Mouse (Mus musculus) neural tube, embryonic 15.5 days (tissue): ENCODE measurements at regions not wholly inside any gene's neighbourhood (a gene's known extent, or its start where the extent isn't known, plus 50 kb on each side); places are given as distances from the start of the nearest gene placed in this dataset.

Experiments
- ATAC-seq: fragments of 200-750 bp; cut with Nextera tagmentation; 2 replicates; pipeline ENCODE4 v1.8.0; 2017; ENCODE audit warnings: mild to moderate bottlenecking, moderate TSS enrichment, moderate library complexity; ENCODE audit not compliant: low FRiP score
- H3K27ac ChIP-seq: fragments of 300-500 bp; sonication (generic); replicated peaks from 2 replicates; pipeline ENCODE4 v1.5.1; 2015; ENCODE audit warnings: mild to moderate bottlenecking, inconsistent platforms
- H3K27me3 ChIP-seq: fragments of 300-500 bp; sonication (generic); replicated peaks from 2 replicates; pipeline ENCODE4 v1.6.1; 2015; ENCODE audit warnings: inconsistent platforms
- H3K36me3 ChIP-seq: fragments of 300-500 bp; sonication (generic); 2 replicates; pipeline ENCODE4 v1.6.1; 2015; ENCODE audit warnings: inconsistent platforms
- H3K4me1 ChIP-seq: fragments of 300-500 bp; sonication (generic); 2 replicates; pipeline ENCODE4 v1.6.1; 2015; ENCODE audit warnings: inconsistent platforms
- H3K4me2 ChIP-seq: fragments of 300-500 bp; sonication (generic); 2 replicates; pipeline ENCODE4 v1.6.1; 2015; ENCODE audit warnings: inconsistent platforms, mild to moderate bottlenecking, moderate library complexity
- H3K4me3 ChIP-seq: fragments of 300-500 bp; sonication (generic); replicated peaks from 2 replicates; pipeline ENCODE4 v1.5.1; 2015; ENCODE audit warnings: mild to moderate bottlenecking, inconsistent platforms
- H3K9ac ChIP-seq: fragments of 300-500 bp; sonication (generic); replicated peaks from 2 replicates; pipeline ENCODE4 v1.6.1; 2015; ENCODE audit warnings: mild to moderate bottlenecking, inconsistent platforms
- H3K9me3 ChIP-seq: fragments of 300-500 bp; sonication (generic); replicated peaks from 2 replicates; pipeline ENCODE4 v1.6.1; 2016; ENCODE audit warnings: inconsistent platforms
- WGBS: fragments of 180-500 bp; shearing (Covaris S2); methylation state at CpG from one replicate; pipeline ENCODE4 v1.1.7; 2015; ENCODE audit warnings: mixed read lengths; 5-methylcytosine and 5-hydroxymethylcytosine counted together

GRCm38 (mm10) chr5:120030904-120031303 is 85.4 kb upstream of the Rbm19 start:
- Histone ChIP-seq H3K4me3 (no peak overlapping the region), H3K4me1 (no peaks in the 10 kb centered on the region), H3K4me2 (no peak overlapping the region), H3K9ac (no peak overlapping the region), H3K36me3 (no peaks in the 10 kb centered on the region), H3K27ac (no peak overlapping the region), H3K27me3 (no peaks in the 10 kb centered on the region), H3K9me3 (no peaks in the 10 kb centered on the region)
- no peak for ATAC-seq
- WGBS: 89% methylated on average over 15 of the region's 15 CpGs

- Histone ChIP-seq H3K36me3 (no peaks in the 10 kb centered on the region), H3K4me3 (no peak overlapping the region), H3K9me3 (no peaks in the 10 kb centered on the region), H3K9ac (no peak overlapping the region), H3K4me1 (no peaks in the 10 kb centered on the region), H3K27me3 (no peaks in the 10 kb centered on the region), H3K4me2 (no peak overlapping the region), H3K27ac (no peak overlapping the region)
- no peak for ATAC-seq
- 71% methylated on average over 4 of the region's 4 CpGs for WGBS
Measured at GRCm38 (mm10) chr5:120031614-120032013, 84.7 kb upstream of the Rbm19 start.

GRCm38 (mm10) chr5:120034499-120035077 is 81.7 kb upstream of the Rbm19 start:
- WGBS: 20% methylated on average over 13 of the region's 13 CpGs
- H3K9ac ChIP-seq: no peak overlapping the region

GRCm38 (mm10) chr5:120035251-120035650 is 81.0 kb upstream of the Rbm19 start:
- no peaks in the 10 kb centered on the region for H3K9me3 ChIP-seq
- no peak overlapping the region for H3K4me3 ChIP-seq
- 83% methylated on average over 3 of the region's 3 CpGs for WGBS
- no peak overlapping the region for H3K4me2 ChIP-seq
- H3K9ac ChIP-seq: no peak overlapping the region
- no peak overlapping the region for H3K27ac ChIP-seq
- H3K27me3 ChIP-seq: no peaks in the 10 kb centered on the region; the same call in 1 of the 2 replicates
- no peaks in the 10 kb centered on the region for H3K4me1 ChIP-seq
- H3K36me3 ChIP-seq: no peaks in the 10 kb centered on the region
- ATAC-seq: no peak

More at GRCm38 (mm10) chr5:120034499-120035077, 81.7 kb upstream of the Rbm19 start:
- Histone ChIP-seq H3K4me3 (no peak overlapping the region), H3K4me1 (no peaks in the 10 kb centered on the region), H3K4me2 (no peak overlapping the region), H3K9me3 (no peaks in the 10 kb centered on the region), H3K27ac (no peak overlapping the region), H3K27me3 (no peaks in the 10 kb centered on the region; the same call in 1 of the 2 replicates), H3K36me3 (no peaks in the 10 kb centered on the region)
- no peak for ATAC-seq

GRCm38 (mm10) chr5:120037806-120038205 is 78.5 kb upstream of the Rbm19 start:
- Histone ChIP-seq H3K27ac (no peak overlapping the region), H3K27me3 (no peaks in the 10 kb centered on the region; the same call in 1 of the 2 replicates), H3K9me3 (no peaks in the 10 kb centered on the region; the same call in 1 of the 2 replicates), H3K9ac (no peak overlapping the region), H3K4me3 (no peak overlapping the region), H3K4me1 (no peaks in the 10 kb centered on the region), H3K4me2 (no peak overlapping the region), H3K36me3 (no peaks in the 10 kb centered on the region)
- no peak for ATAC-seq
- 95% methylated on average over 3 of the region's 3 CpGs for WGBS

GRCm38 (mm10) chr5:120043786-120044185 is 72.5 kb upstream of the Rbm19 start:
- H3K27ac ChIP-seq: no peak overlapping the region
- no peak for ATAC-seq
- no peaks in the 10 kb centered on the region for H3K4me1 ChIP-seq
- no peaks in the 10 kb centered on the region; the same call in 1 of the 2 replicates for H3K9me3 ChIP-seq
- H3K4me2 ChIP-seq: no peak overlapping the region
- H3K27me3 ChIP-seq: no peaks in the 10 kb centered on the region
- no peak overlapping the region for H3K9ac ChIP-seq
- 88% methylated on average over 4 of the region's 4 CpGs for WGBS
- H3K4me3 ChIP-seq: no peak overlapping the region
- H3K36me3 ChIP-seq: no peaks in the 10 kb centered on the region

GRCm38 (mm10) chr5:120049063-120049781 is 67.0 kb upstream of the Rbm19 start:
- H3K27ac ChIP-seq: no peak overlapping the region
- no peaks in the 10 kb centered on the region for H3K27me3 ChIP-seq
- no peaks in the 10 kb centered on the region for H3K9me3 ChIP-seq
- H3K4me1 ChIP-seq: no peaks in the 10 kb centered on the region
- no peaks in the 10 kb centered on the region for H3K36me3 ChIP-seq
- no peak overlapping the region for H3K4me2 ChIP-seq
- 91% methylated on average over 7 of the region's 7 CpGs for WGBS
- no peak overlapping the region for H3K9ac ChIP-seq
- H3K4me3 ChIP-seq: no peak overlapping the region
- no peak for ATAC-seq

- no peak overlapping the region for H3K4me2 ChIP-seq
- no peak for ATAC-seq
- no peak overlapping the region for H3K4me3 ChIP-seq
- WGBS: 56% methylated on average over 8 of the region's 8 CpGs
- no peak overlapping the region for H3K27ac ChIP-seq
- no peaks in the 10 kb centered on the region for H3K36me3 ChIP-seq
- H3K9me3 ChIP-seq: no peaks in the 10 kb centered on the region
- H3K27me3 ChIP-seq: no peaks in the 10 kb centered on the region
- H3K4me1 ChIP-seq: no peaks in the 10 kb centered on the region
- no peak overlapping the region for H3K9ac ChIP-seq
Measured at GRCm38 (mm10) chr5:120050728-120051436, 65.4 kb upstream of the Rbm19 start.

- no peaks in the 10 kb centered on the region for H3K4me1 ChIP-seq
- H3K9ac ChIP-seq: no peak overlapping the region
- H3K36me3 ChIP-seq: no peaks in the 10 kb centered on the region
- no peak overlapping the region for H3K4me2 ChIP-seq
- H3K27ac ChIP-seq: no peak overlapping the region
- WGBS: 83% methylated on average over 5 of the region's 5 CpGs
- no peaks in the 10 kb centered on the region for H3K27me3 ChIP-seq
- no peak for ATAC-seq
- no peaks in the 10 kb centered on the region for H3K9me3 ChIP-seq
- H3K4me3 ChIP-seq: no peak overlapping the region
Measured at GRCm38 (mm10) chr5:120054498-120055167, 61.6 kb upstream of the Rbm19 start.
